Mouse (Mus musculus) erythroblast, embryonic 14.5 days (primary cell): Measurements from ENCODE around the gene Mnt.

Experiments
- GATA1 ChIP-seq: IDR thresholded peaks from 2 replicates; pipeline ENCODE4 v1.6.1; 2012; ENCODE audit warnings: low read length, inconsistent platforms, mixed read lengths
- TAL1 ChIP-seq: IDR thresholded peaks from 3 replicates; pipeline ENCODE4 v1.6.1; 2012; ENCODE audit warnings: low read length, inconsistent platforms, mixed read lengths

- TF ChIP-seq TAL1 = no peak
- TF ChIP-seq GATA1 = no peak
Measured at GRCm38 (mm10) chr11:74835593-74836224, 5.0 kb downstream of the Mnt start.
